Mouse (Mus musculus) E14TG2a.4 (cell line): ENCODE measurements around the gene Sgms1.
"Not testable (repeated sequence)": the region's sequence is repeated elsewhere in the genome, so short reads cannot be mapped to it uniquely, and the experiment has no call there.

Source experiments
- H3K27me3 ChIP-seq: 2 replicates; pipeline ENCODE4 v1.6.1; 2014; ENCODE audit warnings: low read length, control low read depth; ENCODE audit not compliant: insufficient read depth
- H3K36me3 ChIP-seq: 2 replicates; pipeline ENCODE4 v1.6.1; 2014; ENCODE audit warnings: low read length, control low read depth; ENCODE audit not compliant: insufficient read depth
- H3K4me1 ChIP-seq: replicated peaks from 2 replicates; pipeline ENCODE4 v1.6.1; 2014; ENCODE audit warnings: low read depth, low read length, control low read depth
- H3K4me3 ChIP-seq: replicated peaks from 2 replicates; pipeline ENCODE4 v1.5.1; 2014; ENCODE audit warnings: mild to moderate bottlenecking, low read length
- H3K9me3 ChIP-seq: 2 replicates; pipeline ENCODE4 v1.6.1; 2014; ENCODE audit warnings: low read length, control low read depth
- CTCF ChIP-seq: conservative IDR thresholded peaks from 2 replicates; pipeline ENCODE4 v1.5.1; 2014; ENCODE audit warnings: low read length
- NANOG ChIP-seq: IDR thresholded peaks from 2 replicates; pipeline ENCODE4 v1.6.1; 2014; ENCODE audit warnings: borderline replicate concordance, low read length, mixed read lengths
- POU5F1 ChIP-seq: IDR thresholded peaks from 2 replicates; pipeline ENCODE4 v1.6.1; 2014; ENCODE audit warnings: low read length, borderline replicate concordance

Sgms1 gene

GRCm38 (mm10) chr19:32365111-32365510, 24.4 kb downstream of the Sgms1 start:
- no peak overlapping the region for H3K4me3 ChIP-seq
- no peaks in the 10 kb centered on the region for H3K36me3 ChIP-seq
- H3K27me3 ChIP-seq = no peaks in the 10 kb centered on the region
- no peaks in the 10 kb centered on the region for H3K9me3 ChIP-seq
- H3K4me1 ChIP-seq = no peaks in the 10 kb centered on the region; the same call in 1 of the 2 replicates
- TF ChIP-seq NANOG (no peak), POU5F1 (no peak), CTCF (no peak)

- TF ChIP-seq POU5F1 = no peak
- no peak for TF ChIP-seq CTCF
- no peak for TF ChIP-seq NANOG
- peaks cover 8% of the 10 kb centered on the region for H3K4me1 ChIP-seq
- no peaks in the 10 kb centered on the region for H3K27me3 ChIP-seq
- no peaks in the 10 kb centered on the region for H3K36me3 ChIP-seq
- no peaks in the 10 kb centered on the region for H3K9me3 ChIP-seq
- no peak overlapping the region for H3K4me3 ChIP-seq
Measured at GRCm38 (mm10) chr19:32363587-32363986, 25.9 kb downstream of the Sgms1 start.

DNA sequence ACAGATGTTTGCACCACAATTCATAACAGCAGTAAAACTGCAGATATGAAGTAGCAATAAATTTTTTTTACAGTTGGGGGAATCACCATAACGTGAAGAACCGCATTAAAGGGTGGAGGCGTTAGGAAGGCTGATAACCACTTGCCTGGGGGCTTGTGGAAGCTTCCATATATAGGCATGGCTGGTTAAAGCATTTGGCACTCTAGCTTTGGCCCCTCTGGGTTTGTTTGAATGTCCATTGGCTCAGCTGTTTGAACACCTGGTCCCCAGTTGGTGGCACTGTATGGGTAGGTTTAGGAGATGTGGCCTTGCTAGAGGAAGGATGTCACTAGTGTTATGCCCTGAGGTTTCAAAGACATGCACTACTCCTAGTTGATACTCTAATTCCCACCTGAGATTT, 27.0 kb downstream of the Sgms1 start:
- peaks cover 9% of the 10 kb centered on the region for H3K4me1 ChIP-seq
- H3K27me3 ChIP-seq = no peaks in the 10 kb centered on the region
- no peaks in the 10 kb centered on the region for H3K9me3 ChIP-seq
- H3K36me3 ChIP-seq = no peaks in the 10 kb centered on the region
- no peak for TF ChIP-seq CTCF
- no peak for TF ChIP-seq POU5F1
- TF ChIP-seq NANOG = no peak
- H3K4me3 ChIP-seq = no peak overlapping the region

DNA sequence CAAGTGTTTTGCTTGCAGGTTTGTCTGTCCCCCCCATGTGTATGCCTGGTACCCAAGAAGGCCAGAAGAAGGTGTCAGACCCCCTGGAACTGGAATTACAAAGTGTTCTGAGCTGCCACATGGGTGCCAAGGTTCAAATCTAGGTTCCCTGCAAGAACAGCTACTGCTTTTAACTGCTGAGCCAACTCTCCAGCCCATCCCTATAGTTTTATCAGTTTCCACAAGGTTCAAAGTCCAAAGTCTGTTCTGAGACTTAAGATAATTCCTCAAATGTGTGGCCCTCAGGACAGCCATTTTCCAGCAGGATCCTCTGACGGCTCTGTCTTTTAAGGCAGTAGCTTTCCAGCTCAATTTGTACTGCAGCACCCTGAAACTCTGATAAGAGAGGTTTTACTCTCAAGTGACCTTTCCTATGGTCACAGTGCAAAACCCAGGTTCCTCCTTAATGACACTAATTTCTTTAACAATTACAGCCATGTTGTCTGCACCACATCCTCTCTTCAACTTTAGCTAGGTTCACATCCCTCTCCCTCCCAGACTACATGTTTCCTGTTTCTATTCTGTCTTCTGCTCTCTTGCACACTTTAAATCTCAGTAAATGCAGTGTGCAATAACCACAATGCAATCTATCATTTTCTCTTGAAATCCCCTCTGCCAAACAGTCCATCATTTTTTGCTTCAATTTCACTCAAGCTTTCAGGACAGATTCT, 28.4 kb downstream of the Sgms1 start:
- no peak overlapping the region for H3K4me3 ChIP-seq
- H3K36me3 ChIP-seq = no peaks in the 10 kb centered on the region
- H3K4me1 ChIP-seq = peaks cover 9% of the 10 kb centered on the region
- no peaks in the 10 kb centered on the region for H3K9me3 ChIP-seq
- H3K27me3 ChIP-seq = no peaks in the 10 kb centered on the region
- TF ChIP-seq CTCF (no peak), POU5F1 (no peak)

DNA sequence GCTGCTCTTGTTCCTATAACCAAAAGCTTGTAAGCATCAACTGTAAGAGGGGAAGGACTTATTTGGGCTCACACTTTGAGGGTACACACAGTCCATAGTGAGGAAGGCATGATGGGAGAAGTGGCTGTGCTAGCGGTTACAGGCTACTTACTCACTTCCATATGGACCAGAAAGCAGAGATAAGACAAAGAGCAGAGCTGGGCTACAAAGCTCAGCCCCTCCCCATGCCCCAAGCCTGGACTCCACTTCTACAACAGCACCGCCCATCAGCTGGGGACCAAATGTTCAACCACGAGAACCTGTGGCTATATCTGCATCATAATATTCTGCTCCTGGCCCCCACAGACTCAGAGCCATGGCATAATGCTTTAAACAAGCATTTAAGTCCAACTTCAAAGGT, 29.0 kb downstream of the Sgms1 start:
- Histone ChIP-seq H3K4me1 (peaks cover 9% of the 10 kb centered on the region), H3K9me3 (no peaks in the 10 kb centered on the region), H3K36me3 (no peaks in the 10 kb centered on the region), H3K4me3 (no peak overlapping the region), H3K27me3 (no peaks in the 10 kb centered on the region)
- TF ChIP-seq NANOG (no peak), CTCF (no peak), POU5F1 (no peak)

DNA sequence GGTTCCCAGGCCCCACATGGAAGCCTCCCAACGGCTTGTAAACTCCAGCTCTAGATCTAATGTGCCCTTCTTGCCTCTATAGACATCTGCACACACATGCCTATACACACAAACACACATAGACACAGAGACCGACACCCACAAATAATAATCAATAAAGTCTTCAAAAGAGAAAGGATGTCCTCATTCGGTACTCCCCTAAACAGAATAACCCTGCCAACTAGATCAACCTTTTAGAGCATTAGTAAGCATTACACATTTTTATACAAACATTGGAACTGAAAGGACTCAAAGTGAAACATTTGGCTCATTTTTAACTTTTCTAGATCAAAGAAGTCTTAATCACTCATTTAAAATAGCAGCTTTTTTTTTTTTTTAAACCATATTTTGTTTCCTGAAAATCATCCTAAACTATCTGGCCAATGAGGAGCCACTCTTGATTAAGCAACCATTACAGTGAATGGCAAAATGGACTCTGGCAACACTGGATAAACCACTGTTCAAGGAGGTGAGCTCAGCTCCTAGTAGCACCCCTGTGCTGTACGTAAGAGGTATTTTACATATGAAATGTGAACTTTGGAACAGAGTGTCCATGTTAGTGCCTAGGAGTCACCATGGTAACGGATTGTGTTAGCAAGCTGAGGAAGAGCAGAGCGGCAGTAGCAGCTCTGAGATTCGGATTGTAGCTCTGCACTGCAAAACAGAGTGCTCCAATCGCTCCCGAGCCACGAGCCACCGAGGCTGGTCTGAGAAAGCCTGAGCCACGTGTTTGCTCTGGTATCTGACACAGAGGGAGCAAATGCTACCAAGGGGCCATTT, 30.6 kb downstream of the Sgms1 start:
- no peaks in the 10 kb centered on the region for H3K27me3 ChIP-seq
- H3K4me3 ChIP-seq = no peak overlapping the region
- TF ChIP-seq POU5F1 (no peak), NANOG (no peak), CTCF (no peak)
- H3K9me3 ChIP-seq = no peaks in the 10 kb centered on the region
- no peaks in the 10 kb centered on the region for H3K36me3 ChIP-seq
- peaks cover 9% of the 10 kb centered on the region for H3K4me1 ChIP-seq

DNA sequence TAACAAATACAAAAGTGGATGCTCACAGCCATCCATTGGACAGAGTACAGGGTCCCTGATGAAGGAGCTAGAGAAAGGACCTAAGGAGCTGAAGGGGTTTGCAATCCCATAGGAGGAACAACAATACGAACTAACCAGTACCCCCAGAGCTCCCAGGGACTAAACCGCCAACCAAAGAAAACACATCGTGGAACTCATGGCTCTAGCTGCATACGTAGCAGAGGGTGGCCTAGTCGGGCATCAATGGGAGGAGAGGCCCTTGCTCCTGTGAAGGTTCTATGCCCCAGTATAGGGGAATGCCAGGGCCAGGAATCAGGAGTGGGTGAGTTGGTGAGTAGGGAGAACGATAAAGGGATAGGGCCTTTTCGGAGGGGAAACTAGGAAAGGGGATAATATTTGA, 31.5 kb downstream of the Sgms1 start:
- not testable (repeated sequence) for H3K36me3 ChIP-seq
- peaks cover 12% of the 10 kb centered on the region for H3K4me1 ChIP-seq

GRCm38 (mm10) chr19:32356166-32356565, 33.3 kb downstream of the Sgms1 start:
- Histone ChIP-seq H3K9me3 (no peaks in the 10 kb centered on the region), H3K27me3 (no peaks in the 10 kb centered on the region), H3K36me3 (no peaks in the 10 kb centered on the region), H3K4me1 (peaks cover 12% of the 10 kb centered on the region), H3K4me3 (no peak overlapping the region)
- no peak for TF ChIP-seq POU5F1
- TF ChIP-seq CTCF = no peak
- no peak for TF ChIP-seq NANOG

More for the DNA sequence above, 31.5 kb downstream of the Sgms1 start:
- not testable (repeated sequence) for H3K4me3 ChIP-seq, H3K27me3 ChIP-seq, H3K9me3 ChIP-seq
